Mouse (Mus musculus): ENCODE data around the gene Pnldc1. TPM values are rescaled to one million over a fixed set of nuclear protein-coding genes. Genes with fewer than 3 reads are reported as not detected.
A peak's percentile ranks its signal among the peaks of the same experiment; 100 is the strongest.
"Not testable (repeated sequence)": the region's sequence is repeated elsewhere in the genome, so short reads cannot be mapped to it uniquely, and the experiment has no call there.

Gene Pnldc1
- total RNA-seq (2021), result 1 to 10 TPM; 1.6 to 2.4 TPM
- long read RNA-seq, experiment 1, partial matches to known transcripts, result 0 of 2 reads
- long read RNA-seq, experiment 1, other reads (novel, unspliced or antisense), result 1 of 2 reads
- long read RNA-seq, experiment 2, result 0 reads

DNA sequence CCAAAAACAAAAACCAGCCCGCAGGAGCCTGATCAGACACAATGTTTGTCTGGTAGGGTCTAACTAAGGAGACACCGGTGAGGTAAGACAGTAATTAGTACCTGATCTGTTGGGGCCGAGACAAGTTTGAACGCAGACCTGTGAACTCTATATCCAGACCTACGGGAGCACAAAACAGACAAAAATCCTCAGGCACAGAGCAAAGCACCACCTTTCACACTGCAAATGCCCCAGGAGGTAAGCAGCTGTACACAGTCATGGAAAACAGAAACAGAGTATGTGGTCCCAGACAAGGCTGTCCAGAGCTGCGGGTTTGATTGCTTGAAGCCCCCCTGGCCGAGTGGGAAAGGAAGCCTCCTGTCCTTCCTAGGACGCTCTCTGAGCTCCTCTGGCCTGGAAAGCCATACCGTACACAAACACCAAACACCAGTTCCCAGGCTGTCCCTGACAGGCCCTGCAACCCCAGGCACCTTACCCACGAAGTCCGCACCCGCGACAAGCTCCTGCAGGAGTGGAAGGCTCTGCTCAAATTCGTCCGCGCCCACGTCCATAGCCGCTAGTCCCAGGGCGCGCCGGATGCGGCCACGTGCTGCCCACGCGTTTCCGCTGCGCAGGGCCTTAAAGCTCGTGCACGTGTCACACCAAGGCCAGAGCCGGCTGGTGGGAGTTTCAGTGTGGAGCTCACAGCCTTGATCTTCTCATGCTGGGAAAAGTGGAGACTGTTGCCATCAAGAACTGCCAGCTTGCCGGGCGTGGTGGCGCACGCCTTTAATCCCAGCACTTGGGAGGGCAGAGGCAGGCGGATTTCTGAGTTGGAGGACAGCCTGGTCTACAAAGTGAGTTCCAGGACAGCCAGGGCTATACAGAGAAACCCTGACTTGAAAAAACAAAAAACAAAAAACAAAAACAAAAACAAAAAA, at the start of gene Pnldc1:
Gene Pnldc1 (minus strand): TSS at position 870 of the 920 bp plus-strand sequence.
- DNase-seq (ENCODE audit: low spot score in 2 of 2), result no peak

DNA sequence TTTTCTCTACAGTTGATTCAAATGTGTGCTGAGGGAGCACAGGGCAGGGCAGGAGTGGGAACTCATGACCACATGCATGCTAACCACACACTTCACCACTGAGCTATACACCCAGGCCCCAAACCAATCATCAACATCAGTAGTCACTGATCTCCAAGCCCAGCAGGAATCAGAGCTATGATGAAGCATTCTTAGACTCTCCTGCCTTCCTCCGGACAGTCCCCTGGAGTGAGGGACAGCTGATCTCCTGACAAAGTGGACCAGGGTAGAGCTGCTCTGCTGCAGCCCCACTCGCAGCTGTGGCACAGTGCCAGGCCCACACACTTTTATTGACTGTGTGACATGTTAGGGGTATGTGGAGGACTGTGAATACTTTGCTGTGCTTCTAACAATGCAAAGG, 49.3 kb upstream of the Pnldc1 start:
- DNase-seq (ENCODE audit: low spot score in 2 of 2), result not testable (repeated sequence)

DNA sequence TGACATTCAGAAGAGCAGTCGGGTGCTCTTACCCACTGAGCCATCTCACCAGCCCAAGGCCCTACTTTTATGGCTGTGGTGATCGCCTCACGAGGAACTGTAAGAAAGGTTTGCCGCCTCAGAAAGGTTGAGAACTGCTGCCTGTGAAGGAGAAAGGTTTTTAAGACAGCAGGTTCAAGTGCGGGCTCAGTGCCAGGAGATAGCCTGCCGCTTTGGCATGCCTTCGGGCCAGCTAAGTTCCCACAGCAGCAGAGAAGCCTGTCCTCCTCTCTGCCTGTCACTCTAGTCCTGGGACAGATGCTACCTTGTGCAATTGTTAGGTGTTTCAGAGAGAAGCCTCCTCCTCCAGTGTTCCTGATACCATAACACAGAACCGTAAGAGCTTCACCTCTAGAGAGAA, 46.6 kb upstream of the Pnldc1 start:
- DNase-seq (ENCODE audit: low spot score in 2 of 2), result no peak

DNA sequence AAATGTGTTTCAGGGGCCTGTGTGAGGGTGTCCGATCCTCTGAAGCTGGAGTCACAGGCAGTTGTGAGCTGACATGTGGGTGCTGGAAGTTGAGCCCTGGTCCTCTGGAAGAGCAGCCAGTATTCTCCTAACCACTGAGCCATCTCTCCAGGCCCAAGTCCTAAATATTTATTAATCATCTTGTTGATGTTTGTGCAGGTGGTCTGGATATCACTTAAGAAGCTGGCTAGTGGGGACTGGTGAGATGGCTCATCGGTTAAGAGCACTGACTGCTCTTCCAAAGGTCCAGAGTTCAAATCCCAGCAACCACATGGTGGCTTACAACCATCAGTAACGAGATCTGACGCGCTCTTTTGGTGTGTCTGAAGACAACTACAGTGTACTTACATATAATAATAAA, 39.6 kb upstream of the Pnldc1 start:
- no peak for DNase-seq (ENCODE audit: low spot score in 2 of 2)

DNA sequence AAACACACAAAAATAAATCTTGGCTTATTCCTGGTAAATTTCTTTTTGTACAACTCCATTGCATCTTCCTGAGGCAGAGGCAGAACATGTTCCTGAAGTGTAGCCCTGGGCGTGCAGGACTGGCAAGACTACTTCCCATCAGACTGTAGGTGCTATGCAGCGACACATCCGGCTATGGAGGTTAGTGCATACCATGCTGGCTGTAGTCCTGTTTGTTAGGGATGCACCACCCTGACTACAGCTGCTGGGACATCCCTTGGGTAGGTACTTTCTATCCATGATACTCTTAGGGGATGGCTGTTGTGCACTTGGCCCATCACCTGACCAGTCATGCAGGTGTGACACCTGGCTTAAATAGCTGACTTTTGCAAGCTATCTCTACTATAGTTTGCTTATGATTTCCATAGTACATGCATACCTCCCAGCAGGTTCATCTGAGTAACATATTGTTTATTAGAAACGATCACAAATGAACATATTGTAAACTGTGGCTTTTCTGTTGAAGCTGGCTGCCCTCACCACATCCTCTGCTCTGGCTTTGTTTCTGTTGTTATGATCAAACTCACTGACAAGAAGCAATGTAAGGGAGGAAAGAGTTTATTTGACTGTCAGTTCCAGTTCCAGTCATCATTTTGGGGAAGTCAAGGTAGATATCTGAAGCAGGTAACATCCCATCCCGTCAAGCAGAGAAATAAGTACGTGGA, 32.6 kb upstream of the Pnldc1 start:
- no peak for DNase-seq (ENCODE audit: low spot score in 2 of 2)

DNA sequence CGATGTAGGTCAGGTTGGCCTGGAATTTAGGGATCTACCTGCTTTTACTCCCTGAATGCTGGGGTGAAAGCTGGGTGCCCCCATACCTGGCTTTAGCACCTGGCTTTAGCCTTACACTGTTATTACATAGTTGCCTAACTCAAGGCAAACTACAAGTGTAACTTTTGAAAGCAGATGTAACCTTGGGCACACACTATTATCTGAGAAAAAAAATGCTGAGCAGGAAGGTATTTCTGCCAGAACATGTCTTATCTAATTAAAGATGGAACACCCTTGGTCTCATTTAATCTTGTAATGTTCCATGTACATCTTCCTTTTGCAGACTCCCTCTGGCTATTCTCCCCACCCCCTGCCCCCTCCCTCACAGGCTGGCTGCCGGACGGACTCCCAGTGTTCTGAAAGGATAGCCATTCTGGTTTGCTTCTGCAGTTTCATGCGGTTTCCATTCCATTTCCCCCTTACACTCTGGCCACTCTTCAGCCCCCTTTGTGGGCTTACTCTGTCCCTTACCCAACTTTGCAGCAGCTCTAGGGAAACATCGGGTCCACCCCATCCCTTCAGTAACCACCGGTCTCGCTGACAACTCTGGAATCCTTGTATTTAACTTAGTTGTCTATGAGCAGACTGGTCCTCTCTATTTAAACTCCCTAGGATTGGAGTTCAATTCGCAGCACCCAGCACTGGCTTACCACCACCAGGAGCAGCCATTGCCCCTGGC, 31.7 kb upstream of the Pnldc1 start:
- DNase-seq (ENCODE audit: low spot score in 2 of 2), result no peak

DNA sequence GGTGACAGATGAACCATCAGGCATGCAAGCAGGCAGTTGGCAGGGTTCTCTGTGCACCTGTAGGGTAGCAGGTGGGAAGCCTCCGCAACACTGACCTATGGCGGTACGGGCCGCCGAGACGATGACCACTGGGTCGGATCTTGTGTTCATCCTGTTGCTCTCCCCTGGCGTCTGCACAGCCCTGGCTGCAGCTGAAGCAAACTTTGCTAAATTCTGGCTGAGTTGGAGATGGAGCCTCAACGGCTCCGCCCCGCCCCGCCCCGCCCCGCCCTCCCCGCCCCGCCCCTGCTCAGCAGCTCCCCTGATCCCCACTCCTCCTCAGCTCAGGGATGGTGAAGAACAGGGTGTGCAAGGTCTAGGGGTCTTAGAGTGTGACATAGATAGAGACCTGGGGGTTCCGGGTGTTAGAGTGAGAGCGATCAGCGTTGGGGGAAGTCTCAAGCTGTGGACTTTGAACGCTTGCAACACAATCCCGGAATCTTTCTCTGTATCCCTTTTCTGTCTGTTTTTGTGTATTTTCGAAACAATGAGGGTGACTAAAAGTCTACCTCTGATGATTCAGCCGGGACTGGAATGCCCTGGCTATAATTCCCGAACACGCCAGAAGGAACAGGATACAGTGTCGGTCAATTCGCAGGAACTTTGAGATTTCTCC, 30.2 kb upstream of the Pnldc1 start, which contains the start of gene Acat3:
Gene Acat3 (minus strand): TSS at position 450 of the 655 bp plus-strand sequence.
- no peak for DNase-seq (ENCODE audit: low spot score in 2 of 2)

DNA sequence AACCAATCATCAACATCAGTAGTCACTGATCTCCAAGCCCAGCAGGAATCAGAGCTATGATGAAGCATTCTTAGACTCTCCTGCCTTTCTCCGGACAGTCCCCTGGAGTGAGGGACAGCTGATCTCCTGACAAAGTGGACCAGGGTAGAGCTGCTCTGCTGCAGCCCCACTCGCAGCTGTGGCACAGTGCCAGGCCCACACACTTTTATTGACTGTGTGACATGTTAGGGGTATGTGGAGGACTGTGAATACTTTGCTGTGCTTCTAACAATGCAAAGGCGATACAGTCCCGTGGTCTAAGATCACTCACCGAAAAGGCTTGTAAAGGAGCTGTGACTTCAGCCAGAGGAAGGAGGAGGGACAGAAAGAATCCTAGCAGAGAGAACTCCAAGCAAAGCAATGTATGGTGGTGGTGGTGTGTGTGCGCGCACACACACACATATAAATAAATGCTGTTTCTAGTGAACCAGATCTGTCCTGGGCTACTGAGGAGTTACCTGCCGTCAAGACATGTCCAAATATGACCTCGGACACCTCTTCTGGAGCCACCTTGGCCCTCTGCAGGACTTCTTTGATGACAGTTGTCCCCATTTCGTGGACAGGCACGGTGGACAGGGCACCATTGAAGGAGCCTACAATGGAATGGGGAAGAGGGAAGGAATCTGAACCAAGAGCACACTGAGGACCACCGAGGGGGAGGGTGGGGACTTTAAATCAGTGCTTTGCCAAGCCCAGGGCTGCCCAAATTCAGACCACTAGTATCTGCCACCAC, 29.5 kb upstream of the Pnldc1 start:
- not testable (repeated sequence) for DNase-seq (ENCODE audit: low spot score in 2 of 2)

DNA sequence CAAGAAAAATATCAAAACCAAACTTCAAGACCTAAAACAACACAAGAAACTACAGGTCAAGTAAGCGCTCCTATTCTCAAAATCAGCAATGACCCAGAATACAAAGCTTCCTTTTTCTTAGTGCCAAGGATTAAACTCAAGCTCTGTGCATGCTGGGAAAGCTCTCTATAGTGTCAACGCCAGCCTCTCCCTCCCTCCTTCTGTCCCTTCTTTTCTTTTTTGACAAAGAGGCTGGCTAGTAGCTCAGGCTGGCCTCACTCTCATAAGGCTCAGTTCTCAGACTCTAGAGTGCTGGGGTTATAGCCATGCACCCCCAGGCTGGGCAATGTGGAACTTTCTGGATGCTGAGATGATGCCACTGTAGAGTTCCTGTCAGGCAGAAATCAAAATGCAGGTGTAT, 28.0 kb upstream of the Pnldc1 start:
- no peak for DNase-seq (ENCODE audit: low spot score in 2 of 2)

DNA sequence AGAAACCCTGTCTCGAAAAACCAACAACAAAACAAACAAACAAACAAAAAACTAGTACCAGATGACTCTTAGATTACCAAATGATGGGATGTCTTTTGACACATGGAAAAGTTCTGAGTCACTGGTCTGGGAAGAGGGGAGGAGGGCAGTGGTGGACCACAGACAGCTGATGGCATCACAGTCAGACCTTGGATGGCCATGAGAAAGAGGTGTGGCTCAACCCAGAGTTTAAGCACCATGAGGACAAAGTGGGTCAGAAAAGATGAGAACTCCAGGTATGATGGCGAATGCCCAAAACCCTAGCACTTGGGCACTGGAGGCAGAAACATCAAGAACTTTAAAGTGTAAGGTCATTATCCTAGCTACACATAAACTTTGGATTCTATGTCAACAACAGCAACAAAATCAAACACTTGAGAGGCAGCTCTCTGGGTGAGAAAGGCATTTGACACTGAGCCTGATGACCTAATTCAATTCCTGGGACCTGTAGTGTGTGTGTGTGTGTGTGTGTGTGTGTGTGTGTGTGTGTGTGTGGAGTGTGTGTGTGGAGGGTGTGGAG, 27.5 kb upstream of the Pnldc1 start:
- no peak for DNase-seq (ENCODE audit: low spot score in 2 of 2)

DNA sequence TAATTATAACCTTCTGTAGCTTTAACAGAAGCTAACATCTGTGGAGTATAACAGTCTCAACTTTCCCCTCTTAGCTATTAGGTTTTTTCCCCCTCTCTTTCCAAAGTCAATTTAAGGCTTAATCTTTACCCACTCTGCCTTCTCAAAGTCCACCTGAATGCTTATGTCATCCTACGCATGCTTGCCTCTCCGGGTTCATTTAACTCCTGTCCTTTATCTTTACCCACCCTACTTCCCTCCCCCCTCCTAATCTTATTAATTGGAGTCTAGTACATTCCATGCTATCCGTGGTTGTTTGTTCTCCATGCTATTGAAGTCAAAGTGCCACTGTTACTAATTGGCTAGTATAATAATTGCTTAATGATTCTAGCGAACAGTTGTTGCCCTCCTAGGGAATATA, 25.7 kb upstream of the Pnldc1 start:
- no peak for DNase-seq (ENCODE audit: low spot score in 2 of 2)

DNA sequence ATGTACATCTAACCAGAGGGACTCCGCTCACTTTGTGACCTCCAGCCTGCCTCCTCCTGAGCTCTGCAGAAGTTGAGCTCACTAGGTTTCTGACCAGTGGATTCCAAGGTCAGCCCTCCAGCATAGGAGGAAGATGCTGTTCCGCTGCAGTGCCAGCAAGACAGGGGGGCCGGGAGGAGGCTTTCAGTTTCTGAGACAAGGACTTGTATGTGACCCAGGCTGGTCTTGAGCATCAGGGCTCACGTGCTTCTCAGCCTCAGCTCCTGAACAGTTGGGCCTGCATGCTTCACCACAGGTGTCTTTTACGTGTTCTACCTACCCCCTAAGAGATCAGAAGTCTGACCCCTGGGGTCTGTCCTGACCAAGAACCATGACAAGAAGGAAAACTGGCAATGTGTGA, 21.5 kb upstream of the Pnldc1 start:
- DNase-seq (ENCODE audit: low spot score in 2 of 2), result not testable (repeated sequence)

DNA sequence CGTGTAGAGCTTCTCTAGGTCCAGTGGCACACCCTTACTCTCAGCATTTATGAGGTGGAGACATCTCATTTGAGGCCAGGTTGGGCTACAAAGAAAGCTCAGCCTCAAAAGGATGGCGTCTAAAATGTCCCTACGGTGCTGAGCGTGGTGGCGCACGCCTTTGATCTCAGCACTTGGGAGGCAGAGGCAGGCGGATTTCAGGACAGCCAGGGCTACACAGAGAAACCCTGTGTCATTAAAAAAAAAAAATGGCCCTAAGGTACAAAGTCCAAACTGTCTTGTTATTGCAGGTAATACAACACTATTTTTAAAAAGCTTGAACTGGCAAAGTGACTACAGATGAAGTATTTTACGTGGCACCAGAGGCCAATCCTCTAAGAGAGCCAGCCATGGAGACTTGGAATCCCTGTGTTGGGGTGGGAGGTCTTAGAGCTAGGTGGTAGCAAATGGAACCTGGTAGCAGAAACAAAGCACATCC, 15.7 kb upstream of the Pnldc1 start:
- DNase-seq (ENCODE audit: low spot score in 2 of 2), result no peak

DNA sequence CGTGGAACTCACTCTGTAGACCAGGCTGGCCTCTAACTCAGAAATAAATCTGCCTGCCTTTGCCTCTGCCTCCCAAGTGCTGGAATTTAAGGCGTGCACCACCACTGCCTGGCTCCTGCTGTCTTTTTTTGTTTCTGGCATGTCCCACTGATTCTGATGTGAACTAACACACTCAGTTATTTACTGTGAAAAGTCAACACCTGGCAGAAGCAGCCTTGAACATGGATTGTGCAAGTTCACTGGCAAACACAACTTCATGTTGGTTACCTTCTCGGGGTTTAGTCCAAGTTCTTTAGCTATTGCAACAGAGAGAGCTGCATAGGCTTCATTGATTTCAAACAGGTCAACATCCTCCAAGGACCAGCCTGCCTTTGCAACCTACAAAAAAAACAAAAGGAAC, 15.0 kb upstream of the Pnldc1 start:
- DNase-seq (ENCODE audit: low spot score in 2 of 2), result no peak

DNA sequence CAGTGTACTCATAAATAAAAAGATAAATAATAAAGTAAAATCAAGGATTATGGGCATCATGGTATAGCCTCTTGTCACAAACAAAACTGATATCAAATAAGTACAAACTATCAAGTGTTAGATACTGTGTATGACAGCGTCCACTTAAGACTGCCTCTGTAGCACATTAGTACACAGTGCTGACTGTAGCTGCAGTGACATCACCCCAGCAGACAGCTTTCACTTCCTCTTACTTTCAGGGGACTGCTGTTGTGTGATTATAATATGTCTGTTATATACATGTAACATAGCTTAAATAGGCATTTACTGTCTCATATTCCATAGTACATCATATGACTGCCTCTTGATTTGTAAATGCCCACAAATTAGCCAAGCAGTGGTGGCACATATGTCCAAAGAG, 11.0 kb upstream of the Pnldc1 start:
- no peak for DNase-seq (ENCODE audit: low spot score in 2 of 2)

DNA sequence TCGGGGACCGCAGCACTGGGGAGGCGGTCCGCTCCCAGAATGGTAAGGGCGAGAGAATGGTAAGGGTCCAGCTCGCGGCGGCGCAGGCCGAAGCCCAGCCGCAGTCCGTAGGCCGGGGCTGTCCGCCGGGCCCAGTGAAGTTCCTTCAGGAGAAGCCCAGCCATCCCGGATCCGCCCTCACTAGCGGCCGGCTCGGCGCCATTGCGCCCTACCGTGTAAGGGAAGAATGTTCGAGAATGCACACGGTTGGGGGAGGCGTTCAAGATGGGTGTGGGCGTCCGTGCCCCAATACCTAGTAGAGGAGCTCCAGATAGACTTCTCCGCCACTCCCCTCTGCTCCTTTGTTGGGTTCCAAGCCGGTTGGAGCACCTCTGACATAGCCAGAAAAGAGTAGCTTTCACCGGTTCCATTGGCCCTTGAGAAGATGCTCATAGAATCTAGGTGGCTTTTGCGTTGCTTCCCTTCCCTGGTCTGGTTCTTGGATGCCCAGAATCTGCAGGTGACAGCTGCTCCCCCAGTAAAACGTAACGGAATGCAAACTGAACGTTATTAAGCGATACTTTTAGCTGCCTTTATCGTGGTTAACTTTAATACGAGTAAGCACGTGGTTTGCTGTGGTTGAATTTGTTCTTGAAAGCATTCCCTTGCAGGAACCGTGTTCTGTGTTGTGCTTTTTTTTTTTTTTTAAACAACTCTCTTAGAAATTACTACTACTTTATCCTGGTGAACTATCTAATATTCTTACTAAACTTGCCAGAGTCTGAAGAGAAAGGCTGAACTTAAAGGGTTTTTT, 6.8 kb upstream of the Pnldc1 start:
- no peak for DNase-seq (ENCODE audit: low spot score in 2 of 2)

DNA sequence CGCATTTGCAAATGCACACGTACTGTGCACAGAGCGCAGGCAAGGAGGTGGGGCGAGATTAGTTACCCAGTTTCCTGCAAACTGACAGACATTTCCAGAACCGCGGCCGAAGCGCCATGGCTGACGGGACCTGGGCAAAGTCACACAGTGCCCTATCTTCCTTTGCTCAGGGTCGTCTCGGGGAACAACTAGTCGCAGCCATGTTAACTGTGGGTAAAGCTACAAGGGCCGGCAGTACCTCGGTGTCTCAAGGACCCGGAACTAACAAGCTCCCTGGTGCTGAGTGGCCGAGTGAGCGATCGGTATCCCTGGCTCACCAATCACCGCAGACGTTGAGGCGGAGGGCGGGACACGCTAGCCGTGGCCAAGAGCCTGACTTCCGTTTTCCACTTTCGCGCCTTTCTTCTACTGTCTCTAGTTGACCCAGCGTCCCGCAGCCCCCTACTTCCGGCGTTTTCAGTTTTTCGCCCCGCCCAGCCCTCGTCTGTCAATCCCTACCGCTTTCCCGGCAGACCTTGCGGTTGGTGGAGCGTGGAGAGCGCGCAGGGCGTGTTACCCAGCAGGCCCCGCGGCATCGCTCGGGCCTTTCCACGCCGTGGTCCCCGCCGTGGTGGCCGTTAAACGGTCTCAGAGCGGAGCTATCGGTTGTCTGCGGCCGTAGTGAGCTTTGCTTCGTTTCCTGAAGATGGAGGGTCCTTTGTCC, 6.0 kb upstream of the Pnldc1 start, which contains the start of gene Mrpl18:
Gene Mrpl18 (minus strand): TSS at position 465 of the 703 bp plus-strand sequence.
- DNase-seq (ENCODE audit: low spot score in 2 of 2), result peak; percentile 98 to 100

DNA sequence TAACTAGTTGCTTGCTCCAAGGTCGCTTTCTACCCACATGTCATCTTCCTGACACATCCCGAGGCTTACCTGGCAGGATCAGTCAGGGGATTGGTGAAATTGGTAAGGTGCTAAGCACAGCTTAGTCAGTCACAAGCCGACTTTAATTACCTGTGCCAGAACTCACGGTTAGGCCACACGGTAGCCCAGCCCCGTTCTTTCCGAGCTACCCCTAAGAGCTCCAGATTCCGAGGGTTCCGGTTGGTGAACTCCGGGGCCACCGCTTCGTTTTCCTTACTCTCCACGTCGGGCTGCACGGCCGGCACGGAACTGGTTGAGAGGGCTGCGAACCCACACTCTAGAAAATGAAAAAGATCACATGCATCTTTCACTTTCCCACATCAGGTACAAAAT, 5.5 kb upstream of the Pnldc1 start, which contains the start of gene Tcp1:
Gene Tcp1 (plus strand): TSS at position 214 of the 393 bp plus-strand sequence.
- no peak for DNase-seq (ENCODE audit: low spot score in 2 of 2)

Measured in layer of hippocampus, postnatal 14 days (tissue).